Mouse (Mus musculus) right cerebral cortex, postnatal 14 days (tissue): ENCODE measurements at regions not wholly inside any gene's neighbourhood (a gene's known extent, or its start where the extent isn't known, plus 50 kb on each side); places are given as distances from the start of the nearest gene placed in this dataset.
A peak's percentile ranks its signal among the peaks of the same experiment; 100 is the strongest.

ENCODE experiments used
- DNase-seq: peaks from one replicate; pipeline ENCODE4 v3.0.0; 2022

DNA sequence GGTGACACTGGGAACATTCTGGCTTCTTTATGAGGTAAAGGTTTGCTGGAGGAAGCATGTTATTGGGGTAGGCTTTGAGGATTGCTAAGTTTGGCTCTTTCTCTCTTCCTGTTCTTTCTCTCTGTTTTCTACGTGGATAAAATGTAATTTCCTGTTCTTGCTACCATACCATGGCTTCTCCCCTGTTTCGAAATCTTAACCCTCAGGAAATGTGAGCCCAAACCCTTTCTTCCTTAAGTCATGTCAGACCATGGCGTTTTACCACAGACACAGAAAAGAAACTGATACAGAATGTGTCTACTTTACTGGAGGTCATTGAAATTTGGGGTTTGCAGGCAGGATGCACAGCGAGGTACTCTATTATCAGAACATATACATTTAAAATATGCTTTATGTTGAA, 552.7 kb upstream of the Camk1g start:
- DNase-seq: no peak

DNA sequence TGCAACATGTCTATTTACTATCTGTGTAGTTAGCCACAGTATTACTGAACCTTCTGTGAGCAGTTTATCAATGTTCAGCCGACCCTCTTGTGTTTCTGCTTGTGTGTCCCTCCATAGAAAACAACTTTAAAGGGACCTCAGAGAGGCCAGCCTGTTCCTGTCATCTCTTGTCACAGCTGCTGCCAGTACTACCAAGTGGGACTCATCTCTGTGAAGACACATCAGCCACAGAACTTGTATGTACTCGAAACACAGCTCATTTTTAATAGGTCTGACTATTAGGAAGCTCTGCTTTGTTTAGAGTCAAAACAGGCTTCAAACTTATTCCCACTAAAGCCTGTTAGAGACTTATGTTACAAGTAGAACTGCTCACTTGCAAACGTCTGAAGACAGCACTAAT, 549.1 kb upstream of the Camk1g start:
- no peak for DNase-seq

DNA sequence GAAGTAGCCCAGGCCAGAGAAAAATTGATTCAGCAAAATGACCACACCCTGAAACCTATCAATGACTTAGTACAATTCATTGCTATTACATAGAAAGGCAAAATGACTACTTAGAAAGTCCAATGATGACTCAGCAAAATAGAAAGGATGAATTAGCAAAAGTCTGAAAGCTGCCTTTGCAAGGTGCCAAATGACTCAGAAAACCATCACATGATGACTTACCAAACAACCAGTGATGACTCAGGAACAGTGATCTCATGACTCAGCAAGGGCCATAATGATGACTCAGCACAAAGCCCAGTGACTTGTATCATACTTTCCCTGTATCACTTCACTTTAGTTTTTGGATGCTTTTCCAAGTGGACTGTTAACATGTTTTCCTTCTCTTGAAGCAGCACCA, 535.6 kb upstream of the Camk1g start:
- DNase-seq: no peak

DNA sequence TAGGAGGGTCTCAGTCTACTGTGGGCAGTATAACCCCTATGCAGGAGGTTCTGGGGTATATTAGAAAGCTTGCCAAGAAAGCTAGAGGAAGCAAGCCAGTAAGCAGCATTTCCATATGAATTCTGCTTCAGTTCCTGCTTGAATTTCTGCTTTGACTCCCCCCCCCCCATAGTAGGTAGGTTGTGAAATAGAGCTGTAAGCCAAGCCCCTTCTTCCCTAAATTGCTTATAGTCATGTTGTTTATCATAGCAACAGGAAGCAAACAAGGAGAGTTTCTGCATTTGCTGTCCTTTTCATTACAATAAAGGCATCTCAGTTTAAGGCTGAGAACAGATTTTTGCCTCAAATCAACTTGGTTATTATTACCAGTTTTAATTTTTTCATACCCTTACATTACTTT, 524.0 kb upstream of the Camk1g start:
- DNase-seq: no peak

DNA sequence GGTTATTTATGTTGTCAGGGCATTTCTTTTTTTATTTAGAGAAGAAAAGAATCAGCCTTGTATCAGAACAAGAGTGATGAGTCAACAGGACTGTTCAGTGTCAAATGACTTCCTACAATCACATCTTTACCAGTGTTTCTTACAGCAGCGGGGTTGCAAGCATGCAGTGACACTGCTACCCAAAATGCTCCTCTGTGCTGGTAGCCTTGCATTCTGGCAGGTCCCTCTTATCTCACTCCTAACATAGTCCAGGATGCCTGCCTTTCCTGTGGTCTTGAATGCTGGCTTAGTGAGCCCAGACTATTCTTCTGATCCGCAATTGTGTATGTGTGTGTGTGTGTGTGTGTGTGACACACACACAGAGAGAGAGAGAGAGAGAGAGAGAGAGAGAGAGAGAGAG, 506.4 kb upstream of the Camk1g start:
- DNase-seq: no peak

DNA sequence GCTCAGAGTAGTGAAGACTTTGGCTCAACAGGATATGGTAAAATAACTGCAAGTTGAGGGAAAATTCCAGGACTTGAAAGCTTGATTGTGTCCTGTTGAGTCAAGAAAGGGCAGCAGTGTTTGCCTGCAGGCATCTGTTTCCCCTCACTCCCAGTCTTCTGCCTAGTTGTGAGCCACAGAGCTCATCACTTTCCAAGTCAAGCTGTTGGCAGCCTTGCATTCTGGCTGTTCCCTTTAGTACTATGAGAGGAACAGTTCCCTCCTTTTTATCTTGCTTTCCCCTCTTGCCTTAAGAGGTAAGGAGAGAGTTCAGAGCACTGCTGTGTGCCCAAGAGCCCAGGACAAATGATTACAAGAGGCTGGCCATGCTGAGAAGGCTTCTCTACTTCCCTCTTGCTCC, 506.0 kb upstream of the Camk1g start:
- no peak for DNase-seq

DNA sequence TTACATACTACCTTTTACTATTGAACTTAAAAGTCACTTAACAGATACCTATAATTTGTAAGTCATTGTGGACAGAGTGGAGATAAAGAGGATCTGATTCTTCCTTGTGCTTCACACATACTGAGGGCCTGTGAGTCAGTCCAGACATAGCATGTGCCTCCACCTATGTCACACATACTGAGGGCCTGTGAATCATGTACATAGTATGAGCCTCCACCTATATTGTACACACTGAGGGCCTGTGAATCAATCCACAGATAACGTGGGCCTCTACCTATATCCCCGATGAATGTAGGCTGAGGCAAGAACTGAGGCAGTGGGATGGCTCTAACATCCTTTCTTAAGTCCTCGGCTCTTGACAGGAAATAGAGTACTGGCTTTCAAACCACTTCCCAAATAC, 505.2 kb upstream of the Camk1g start:
- DNase-seq: no peak

DNA sequence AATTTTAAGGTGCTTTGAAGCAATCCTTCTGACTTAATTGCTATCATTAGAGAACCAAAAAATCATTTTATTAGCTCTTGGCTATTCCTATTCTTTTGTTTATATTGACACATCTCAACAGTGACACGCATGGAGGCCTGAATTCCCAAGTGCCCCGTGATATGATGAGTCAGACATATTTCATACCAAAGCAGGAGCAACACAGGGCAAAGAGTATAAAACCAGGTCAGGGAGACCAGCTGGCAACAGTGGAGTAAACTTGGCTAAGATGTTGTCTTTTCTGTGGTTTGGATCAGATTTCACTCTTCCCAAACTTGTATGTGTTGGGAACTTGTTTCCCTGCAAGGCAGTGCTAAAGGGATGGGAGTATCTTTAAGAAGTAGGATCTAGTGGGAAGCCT, 500.6 kb upstream of the Camk1g start:
- DNase-seq: no peak

DNA sequence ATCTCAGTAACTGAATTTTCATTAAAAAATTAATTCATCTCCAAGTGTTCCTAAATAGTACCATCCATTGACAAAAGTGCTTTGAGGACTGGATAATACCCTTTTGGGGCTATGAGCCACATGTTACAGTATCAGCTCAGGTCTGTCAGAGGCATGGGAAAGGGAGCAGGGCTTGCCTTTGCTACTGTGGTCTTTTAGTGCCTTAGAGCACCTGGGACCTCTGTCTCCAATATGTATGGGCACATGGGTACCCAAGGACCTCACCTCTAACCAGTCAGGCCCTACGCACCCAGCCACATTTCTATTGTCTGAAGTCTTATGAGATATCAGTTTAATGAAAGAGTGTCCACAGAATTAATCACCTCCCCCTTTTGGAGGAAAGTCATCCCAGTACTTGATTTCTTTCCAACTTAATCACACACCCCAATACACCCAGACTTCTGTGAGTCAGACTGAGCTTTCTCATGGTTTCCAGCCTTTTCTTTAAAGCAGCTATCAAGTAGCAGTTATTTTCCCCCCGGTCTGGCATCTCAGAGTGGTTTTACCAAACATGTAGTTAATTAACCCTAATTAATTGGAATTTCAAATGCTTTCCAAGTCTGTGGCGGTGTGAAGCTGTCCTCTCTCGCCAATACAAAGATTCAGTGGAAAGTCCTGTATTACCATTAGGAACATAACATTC, 498.7 kb upstream of the Camk1g start:
- no peak for DNase-seq

DNA sequence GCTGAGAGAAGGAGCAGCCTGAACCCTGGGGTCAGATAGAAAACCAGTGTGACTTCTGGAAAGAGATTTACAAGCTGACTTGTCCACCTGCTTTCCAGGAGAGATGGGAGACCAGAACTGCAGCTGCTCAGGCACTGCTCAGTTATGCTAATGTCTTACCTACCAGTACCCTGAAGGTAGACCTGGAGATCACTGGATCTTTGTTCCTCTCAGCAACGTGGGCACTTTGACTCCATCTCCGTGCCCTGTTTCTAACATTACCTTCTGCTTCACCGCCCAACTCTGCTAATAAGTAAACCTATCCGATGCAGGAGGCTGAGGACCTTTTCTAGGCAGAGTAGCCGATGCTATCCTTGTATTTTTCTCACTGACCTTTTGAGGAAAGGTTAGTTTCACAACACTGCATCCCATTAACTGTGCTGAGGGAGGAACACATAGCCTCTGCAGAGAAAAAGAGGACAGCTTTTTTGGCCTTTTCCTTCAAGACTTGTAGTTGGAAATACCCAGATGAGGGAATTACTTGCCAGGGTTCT, 490.7 kb upstream of the Camk1g start:
- no peak for DNase-seq

DNA sequence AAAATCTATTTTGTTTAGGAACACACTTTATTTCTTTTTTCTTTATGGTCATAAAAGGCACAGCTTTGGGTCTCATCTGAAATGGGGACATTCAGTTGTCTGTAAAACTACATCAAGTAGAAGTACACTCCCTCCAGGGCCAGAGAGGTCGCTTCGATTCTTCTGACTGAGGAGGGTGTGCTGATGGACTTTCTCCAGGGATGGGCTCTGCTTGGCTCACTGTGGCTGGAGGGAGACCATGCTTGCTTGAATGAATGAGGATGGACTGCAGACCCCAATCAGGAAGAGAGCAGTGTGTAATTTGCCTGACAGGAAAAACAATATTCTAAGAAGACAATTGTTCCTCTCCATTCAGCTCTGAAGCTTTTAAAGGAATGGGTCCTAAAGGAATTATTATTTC, 490.3 kb upstream of the Camk1g start:
- no peak for DNase-seq

DNA sequence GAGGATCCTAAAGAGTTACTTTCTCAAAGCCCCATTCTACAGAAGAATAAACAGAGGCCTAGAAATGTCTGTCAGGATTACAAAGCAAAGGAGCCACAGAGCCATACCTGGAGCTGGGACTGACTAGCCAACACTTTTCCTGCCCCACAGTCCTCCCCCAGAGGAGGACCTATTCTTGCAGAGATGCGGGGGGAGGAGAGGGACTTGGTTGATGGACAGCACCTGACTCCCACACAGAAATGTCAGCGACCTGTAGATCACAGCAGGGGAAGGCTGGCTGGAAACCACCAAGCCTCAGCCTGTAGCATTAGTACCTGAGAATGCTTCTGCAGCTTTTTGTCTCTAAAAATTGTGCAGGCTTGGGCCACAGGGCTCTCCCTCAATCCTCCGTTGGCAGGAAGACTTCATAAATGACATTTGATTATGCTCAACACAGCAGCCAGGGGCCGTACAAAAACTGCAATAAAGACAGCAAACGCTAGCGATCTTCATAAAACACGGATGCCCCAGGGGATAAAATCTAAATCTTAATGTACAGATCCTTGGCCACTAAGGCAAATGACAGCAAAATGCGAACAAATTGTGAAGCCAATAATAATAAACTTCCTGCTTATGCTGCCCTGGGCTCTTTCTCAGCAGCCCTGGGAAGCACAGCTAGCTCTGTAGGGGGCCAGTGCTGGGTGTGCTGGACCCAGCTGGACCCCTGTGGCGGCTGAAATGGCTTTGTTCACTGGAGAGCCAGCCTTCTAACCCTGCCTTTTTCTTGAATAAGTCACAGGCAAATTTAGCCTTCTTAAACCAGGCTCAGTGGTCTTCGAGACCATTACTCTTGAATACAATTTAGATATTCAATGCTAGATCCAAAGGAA, 489.4 kb upstream of the Camk1g start:
- DNase-seq: no peak

DNA sequence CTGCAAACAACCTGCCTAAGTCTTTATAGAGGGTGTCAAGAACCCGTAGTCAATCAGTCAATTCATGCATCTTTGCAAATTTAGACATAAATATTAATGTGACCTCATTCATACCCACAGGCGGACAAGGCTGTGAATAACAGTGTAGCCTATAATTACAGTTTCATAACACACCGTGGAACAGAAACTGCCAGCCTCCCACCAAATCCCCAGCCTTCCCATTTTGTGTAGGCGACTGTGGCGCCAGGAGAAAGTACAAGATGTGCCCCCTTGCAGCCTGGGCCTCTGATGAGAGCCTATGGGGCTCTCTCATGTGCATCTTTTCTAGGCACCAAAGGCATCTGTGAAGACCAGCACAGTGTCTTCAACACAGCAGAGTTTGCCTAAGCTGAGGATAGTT, 477.8 kb upstream of the Camk1g start:
- DNase-seq: no peak

DNA sequence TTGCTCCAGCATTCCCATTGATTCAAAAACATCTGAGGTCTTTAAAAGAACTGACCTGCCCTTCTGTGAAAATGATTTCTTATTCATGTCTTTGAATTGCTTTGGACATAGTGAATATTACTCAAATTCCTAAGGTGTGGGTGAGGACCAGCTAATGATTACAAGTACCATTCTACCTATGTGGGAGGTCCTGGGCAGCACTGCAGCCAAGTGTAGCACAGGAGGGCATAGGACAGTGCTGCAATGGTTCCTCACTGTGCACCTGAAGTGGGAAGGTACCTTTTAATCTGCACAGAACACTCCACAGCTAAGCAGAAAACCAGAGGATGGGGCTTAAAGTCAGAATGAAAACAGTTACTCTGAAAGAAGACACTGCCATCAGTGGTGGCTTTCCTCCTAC, 474.8 kb upstream of the Camk1g start:
- no peak for DNase-seq

DNA sequence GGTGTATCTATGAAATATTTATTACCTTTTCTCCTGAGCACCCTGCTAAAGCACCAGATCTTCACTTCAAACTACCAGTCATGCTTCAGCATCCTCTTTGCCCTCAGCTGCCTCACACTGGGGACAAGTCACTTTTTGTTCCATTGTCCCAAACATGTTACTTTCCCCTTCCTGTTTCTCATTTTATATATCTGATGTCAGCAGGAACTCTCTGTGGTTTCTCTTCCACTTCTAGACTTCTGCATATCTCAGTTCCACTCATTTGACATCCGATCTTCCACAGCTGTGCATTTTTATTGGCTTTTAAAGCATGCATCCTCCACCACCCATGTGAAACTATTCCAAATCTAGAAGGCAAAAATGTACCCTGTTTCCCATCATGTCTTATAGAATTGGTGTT, 474.4 kb upstream of the Camk1g start:
- no peak for DNase-seq

DNA sequence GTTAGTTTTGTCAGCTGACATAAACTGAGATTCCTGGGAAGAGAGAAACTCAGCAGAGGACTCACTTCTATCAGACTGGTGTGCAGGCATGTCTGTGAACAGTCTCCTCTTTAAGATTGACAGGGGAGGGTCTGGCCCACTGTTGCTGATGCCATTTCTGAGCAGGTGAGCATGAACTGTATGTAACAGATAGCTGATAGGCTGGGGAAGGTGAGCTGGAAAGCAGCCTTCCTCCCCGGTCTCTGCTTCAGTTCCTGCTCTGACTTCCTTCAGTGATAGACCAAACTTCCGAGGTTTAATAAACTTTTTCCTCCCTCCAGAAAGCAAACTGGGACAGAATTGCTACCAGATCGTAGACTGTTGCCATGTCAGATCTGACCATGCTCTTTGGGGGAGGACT, 430.9 kb upstream of the Camk1g start:
- DNase-seq: no peak

DNA sequence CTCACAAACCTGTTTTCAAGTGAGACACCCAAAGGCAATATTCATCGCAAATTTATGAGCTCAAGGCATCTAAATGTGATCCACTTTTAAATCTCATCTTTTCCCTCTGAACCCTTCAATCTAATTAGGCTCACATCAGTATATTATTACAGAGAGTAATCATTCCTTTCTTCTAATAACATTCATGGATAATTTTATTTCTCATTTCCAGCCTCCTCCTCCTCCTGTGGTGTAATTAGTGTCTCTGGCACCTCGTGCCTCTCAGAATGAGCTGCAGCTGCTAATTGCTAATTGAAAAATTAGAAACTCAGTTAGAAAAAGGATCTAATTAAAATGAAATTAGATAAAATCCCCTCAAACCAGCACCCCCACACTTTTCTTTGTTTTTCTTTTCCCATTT, 420.5 kb upstream of the Camk1g start:
- DNase-seq: no peak

DNA sequence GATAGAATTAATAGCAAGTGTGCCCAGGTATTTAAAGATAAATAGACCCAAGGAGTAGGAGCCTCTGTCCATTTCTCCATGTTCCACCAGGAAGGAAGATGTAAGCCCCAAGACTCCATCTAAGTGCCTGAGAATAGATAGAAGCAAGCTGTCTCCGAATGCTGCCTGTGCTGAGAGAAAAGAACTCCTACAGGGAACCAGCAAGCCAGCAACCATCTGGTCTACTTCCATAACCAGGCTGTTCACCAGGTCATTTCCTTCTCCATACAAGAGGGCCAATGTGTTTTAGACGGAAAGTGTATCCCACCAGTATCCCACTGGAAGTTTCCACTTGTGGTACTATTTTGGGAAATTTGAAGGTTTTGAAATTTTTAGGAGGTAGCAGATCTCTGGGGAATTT, 418.4 kb upstream of the Camk1g start:
- DNase-seq: no peak

DNA sequence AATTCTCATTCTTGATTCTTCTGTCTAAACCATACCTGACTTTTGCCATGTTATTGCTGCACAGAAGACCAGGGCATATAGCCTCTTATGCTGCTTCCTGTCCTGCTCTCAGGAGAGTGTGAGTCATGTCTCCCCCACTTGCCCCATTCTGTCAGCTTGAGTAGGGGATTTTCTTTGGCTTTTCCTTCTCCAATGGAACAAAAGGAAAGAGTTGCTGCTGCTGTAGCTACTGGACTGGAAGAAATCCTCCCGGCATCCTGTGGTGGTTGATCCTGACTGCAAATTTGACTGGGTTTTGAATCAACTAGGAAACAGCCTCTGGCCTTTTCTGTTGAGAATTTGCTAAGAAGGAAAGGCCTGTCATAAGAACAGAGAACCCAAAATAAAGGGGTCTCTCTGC, 417.3 kb upstream of the Camk1g start:
- no peak for DNase-seq

DNA sequence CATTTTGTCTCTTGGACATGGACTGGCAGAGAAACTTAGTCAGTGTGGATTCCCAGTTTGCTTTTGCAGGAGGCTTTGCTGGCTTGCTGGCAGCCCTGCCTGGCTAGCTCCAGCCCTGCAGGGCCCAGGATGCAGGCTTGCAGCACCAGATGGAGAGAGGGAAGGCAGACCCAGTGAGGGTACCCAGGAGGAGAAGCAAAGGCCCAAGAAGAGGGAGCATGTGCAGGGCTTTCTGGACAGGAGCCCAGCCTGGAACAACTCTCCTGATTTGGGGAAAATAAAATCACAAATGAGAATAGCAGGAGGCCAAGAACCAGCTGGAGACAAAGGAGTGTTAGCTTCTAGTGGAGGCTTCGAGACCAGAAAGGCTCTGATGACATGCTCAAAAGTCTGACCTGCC, 414.9 kb upstream of the Camk1g start:
- DNase-seq: peak; percentile 7

DNA sequence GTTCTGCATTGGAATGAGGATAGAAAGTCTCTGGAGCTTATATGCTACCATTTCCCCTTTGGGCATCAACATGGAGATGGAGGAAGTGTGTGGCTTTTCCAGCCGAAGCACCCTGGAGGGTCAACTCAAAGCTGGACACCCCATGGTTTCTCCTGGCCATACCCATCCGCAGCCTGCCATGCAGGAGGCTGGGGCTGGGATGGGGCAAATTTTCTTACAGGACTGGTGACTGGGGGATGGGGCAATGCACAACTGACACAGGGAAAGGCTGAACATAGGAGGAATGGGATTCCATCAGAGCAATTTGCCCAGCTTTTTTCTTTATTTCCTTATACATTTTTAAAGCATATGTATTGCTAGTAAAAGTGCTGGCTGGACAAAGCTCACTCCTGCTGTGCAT, 414.4 kb upstream of the Camk1g start:
- DNase-seq: no peak

DNA sequence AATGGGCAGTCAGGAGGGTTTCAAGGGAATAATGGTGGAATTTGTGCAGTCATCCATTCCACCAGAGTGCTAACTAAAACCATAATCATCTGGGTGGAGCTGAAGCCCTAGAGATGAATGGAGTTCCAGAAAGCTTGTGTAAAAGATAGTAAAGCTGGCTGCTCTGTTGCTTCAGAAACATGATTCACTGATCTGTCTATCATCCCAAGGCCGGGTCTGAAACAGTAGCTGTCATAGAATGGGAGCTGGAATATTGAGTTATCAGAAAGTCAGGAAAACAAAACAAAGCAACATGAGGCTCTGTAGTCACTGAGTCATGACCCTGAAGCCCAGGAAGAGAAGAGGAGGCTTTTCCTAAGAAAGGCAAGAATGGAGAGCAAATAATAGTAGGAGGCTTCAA, 408.1 kb upstream of the Camk1g start:
- no peak for DNase-seq

DNA sequence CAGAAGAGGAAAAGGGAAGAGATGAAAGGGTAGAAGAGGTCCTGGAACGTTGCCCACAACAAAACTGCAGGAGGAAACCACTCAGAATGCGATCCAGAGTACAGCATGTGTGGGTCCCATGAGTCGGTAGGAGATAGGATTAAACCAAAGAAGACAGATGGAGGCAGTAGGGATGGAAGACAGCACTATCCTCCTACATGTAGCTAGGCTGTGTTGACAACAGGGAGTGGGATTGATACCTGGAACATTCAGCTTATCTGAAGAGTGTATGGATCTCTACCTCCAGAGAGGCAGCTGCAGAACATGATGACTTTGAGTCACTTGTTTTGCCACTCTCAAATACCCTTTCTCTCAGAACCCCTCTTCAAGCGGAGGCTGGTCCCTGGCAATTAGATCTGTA, 399.4 kb upstream of the Camk1g start:
- no peak for DNase-seq

DNA sequence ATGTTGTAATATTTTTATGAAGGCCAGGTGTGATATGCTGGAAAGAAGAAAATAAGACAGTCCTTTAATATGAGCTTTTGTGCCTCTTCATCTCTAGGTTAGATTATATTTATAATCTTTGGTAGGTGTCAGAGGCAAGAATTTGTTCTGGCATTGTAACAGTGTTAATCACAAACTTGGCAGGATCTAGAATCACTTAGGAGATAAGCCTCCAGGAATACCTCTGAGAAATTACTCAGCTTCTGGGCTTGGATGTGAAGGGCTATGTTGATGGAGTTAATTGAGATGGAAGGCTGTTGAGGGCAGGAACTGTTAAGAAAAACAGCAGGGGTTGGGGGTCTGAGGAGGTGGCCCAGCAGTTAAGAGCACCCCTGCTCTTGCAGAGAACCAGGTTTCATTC, 394.0 kb upstream of the Camk1g start:
- no peak for DNase-seq

DNA sequence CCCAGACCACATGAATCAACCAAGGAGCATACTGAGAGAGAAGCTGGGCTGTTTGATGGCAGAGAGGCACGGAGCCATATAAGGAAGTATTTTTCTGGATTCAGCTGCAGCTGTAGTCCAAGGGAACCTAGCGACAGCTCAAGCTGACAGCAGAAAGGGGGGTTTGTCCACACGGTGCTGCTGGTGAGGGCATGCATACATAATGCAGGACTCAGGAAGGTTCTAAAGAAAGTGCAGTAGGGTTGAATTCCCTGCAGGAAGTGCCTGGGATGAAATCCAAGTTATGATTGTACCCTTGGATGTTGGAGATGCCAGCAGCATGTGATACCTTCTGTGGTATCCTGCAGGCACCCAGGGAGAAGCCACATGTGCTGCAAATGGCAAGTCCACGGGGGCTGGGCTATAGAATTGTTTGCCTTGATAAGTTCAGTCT, 381.7 kb upstream of the Camk1g start:
- no peak for DNase-seq
